Mouse (Mus musculus) embryonic facial prominence, embryonic 10.5 days (tissue): ENCODE results near the gene Cars2. TPM values are rescaled to one million over a fixed set of nuclear protein-coding genes. Genes with fewer than 3 reads are reported as not detected.
"Not testable (repeated sequence)": the region's sequence is repeated elsewhere in the genome, so short reads cannot be mapped to it uniquely, and the experiment has no call there.

Experiments used
- DNase-seq: peaks from one replicate; pipeline ENCODE4 v3.0.0-alpha.2; 2017; ENCODE audit warnings: low spot score
- H3K27ac ChIP-seq: fragments of 300-500 bp; sonication (generic); replicated peaks from 2 replicates; pipeline ENCODE4 v1.5.1; 2016; ENCODE audit warnings: mild to moderate bottlenecking
- H3K27me3 ChIP-seq: fragments of 300-500 bp; sonication (generic); replicated peaks from 2 replicates; pipeline ENCODE4 v1.6.1; 2016; ENCODE audit warnings: low read depth, mild to moderate bottlenecking; ENCODE audit not compliant: poor library complexity, severe bottlenecking
- H3K36me3 ChIP-seq: fragments of 300-500 bp; sonication (generic); replicated peaks from 2 replicates; pipeline ENCODE4 v1.6.1; 2016; ENCODE audit warnings: mild to moderate bottlenecking, moderate library complexity
- H3K4me1 ChIP-seq: fragments of 300-500 bp; sonication (generic); 2 replicates; pipeline ENCODE4 v1.6.1; 2016
- H3K4me3 ChIP-seq: fragments of 300-500 bp; sonication (generic); 2 replicates; pipeline ENCODE4 v1.5.1; 2016; ENCODE audit warnings: mild to moderate bottlenecking, moderate library complexity
- H3K9me3 ChIP-seq: fragments of 300-500 bp; sonication (generic); 2 replicates; pipeline ENCODE4 v1.6.1; 2016; ENCODE audit warnings: mild to moderate bottlenecking
- WGBS: fragments of 180-500 bp; shearing (Covaris S2); methylation state at CpG from one replicate; pipeline ENCODE4 v1.1.7; 2016; 5-methylcytosine and 5-hydroxymethylcytosine counted together
- polyA plus RNA-seq: library from polyadenylated mRNA; unstranded; fragments of >200 nt; fragmentation: Nextera tagmentation; extraction: Ambion mirVana; gene quantifications from 2 replicates; pipeline ENCODE4 v1.2.1, GENCODE M21; 2016

Cars2 gene
- polyA plus RNA-seq, 1 experiment from 2014 or later, result 17.9 TPM

- Histone ChIP-seq H3K4me1 (peaks cover 33% of the 10 kb centered on the region), H3K4me3 (no peak overlapping the region), H3K9me3 (no peaks in the 10 kb centered on the region), H3K27ac (no peak overlapping the region), H3K36me3 (peaks cover 1% of the 10 kb centered on the region; the same call in 1 of the 2 replicates), H3K27me3 (0 out of 2 replicates have a peak, but pooled peaks cover 4% of the 10 kb centered on the region)
- WGBS, result 79% methylated on average over 10 of the region's 10 CpGs
- no peak for DNase-seq
Measured at GRCm38 (mm10) chr8:11552390-11552789, 1.8 kb upstream of the Cars2 start.

- not testable (repeated sequence) for DNase-seq, H3K27me3 ChIP-seq, H3K4me3 ChIP-seq, H3K27ac ChIP-seq, H3K36me3 ChIP-seq, H3K9me3 ChIP-seq
- peaks cover 33% of the 10 kb centered on the region for H3K4me1 ChIP-seq
- 87% methylated on average over 4 of the region's 4 CpGs for WGBS
Measured at GRCm38 (mm10) chr8:11551497-11551896, 914 bp upstream of the Cars2 start.

- Histone ChIP-seq H3K4me1 (peaks cover 30% of the 10 kb centered on the region), H3K9me3 (no peaks in the 10 kb centered on the region), H3K27ac (peak overlapping the region; percentile 91; the same call in 1 of the 2 replicates), H3K36me3 (peaks cover 23% of the 10 kb centered on the region), H3K4me3 (peak overlapping the region; percentile 85), H3K27me3 (0 out of 2 replicates have a peak, but pooled peaks cover 4% of the 10 kb centered on the region)
- peak; percentile 60 for DNase-seq
- 23% methylated on average over 7 of the region's 7 CpGs for WGBS
Measured at GRCm38 (mm10) chr8:11549706-11550105, 877 bp downstream of the Cars2 start.

GRCm38 (mm10) chr8:11547063-11547462 lies 3.5 kb downstream of the Cars2 start:
- Histone ChIP-seq H3K4me1 (peaks cover 18% of the 10 kb centered on the region), H3K4me3 (no peak overlapping the region), H3K36me3 (peaks cover 42% of the 10 kb centered on the region), H3K27me3 (0 out of 2 replicates have a peak, but pooled peaks cover 2% of the 10 kb centered on the region), H3K27ac (no peak overlapping the region), H3K9me3 (no peaks in the 10 kb centered on the region)
- 63% methylated on average over 6 of the region's 6 CpGs for WGBS
- DNase-seq, result peak; percentile 19

GRCm38 (mm10) chr8:11544386-11544785 lies 6.2 kb downstream of the Cars2 start:
- no peaks in the 10 kb centered on the region for H3K4me1 ChIP-seq
- H3K4me3 ChIP-seq, result no peak overlapping the region

GRCm38 (mm10) chr8:11542866-11543265 lies 7.7 kb downstream of the Cars2 start:
- Histone ChIP-seq H3K36me3 (peaks cover 75% of the 10 kb centered on the region), H3K4me3 (no peak overlapping the region), H3K27ac (no peak overlapping the region), H3K9me3 (no peaks in the 10 kb centered on the region), H3K4me1 (no peaks in the 10 kb centered on the region), H3K27me3 (no peaks in the 10 kb centered on the region)
- DNase-seq, result no peak
- WGBS, result 83% methylated on average over 4 of the region's 4 CpGs

More at GRCm38 (mm10) chr8:11544386-11544785, 6.2 kb downstream of the Cars2 start:
- Histone ChIP-seq H3K27ac (no peak overlapping the region), H3K27me3 (no peaks in the 10 kb centered on the region), H3K36me3 (peaks cover 68% of the 10 kb centered on the region), H3K9me3 (no peaks in the 10 kb centered on the region)
- 44% methylated on average over 3 of the region's 3 CpGs for WGBS
- DNase-seq, result peak; percentile 50

- Histone ChIP-seq H3K27ac (no peak overlapping the region), H3K4me1 (no peaks in the 10 kb centered on the region), H3K4me3 (no peak overlapping the region), H3K27me3 (no peaks in the 10 kb centered on the region), H3K36me3 (peaks cover 74% of the 10 kb centered on the region), H3K9me3 (no peaks in the 10 kb centered on the region)
- DNase-seq, result no peak
- 92% methylated on average over 12 of the region's 12 CpGs for whole genome bisulfite sequencing
Measured at GRCm38 (mm10) chr8:11542031-11542430, 8.6 kb downstream of the Cars2 start.

GRCm38 (mm10) chr8:11540182-11540581 lies 10.4 kb downstream of the Cars2 start:
- Histone ChIP-seq H3K27ac (no peak overlapping the region), H3K36me3 (peaks cover 69% of the 10 kb centered on the region), H3K4me3 (no peak overlapping the region), H3K27me3 (no peaks in the 10 kb centered on the region), H3K4me1 (no peaks in the 10 kb centered on the region), H3K9me3 (no peaks in the 10 kb centered on the region)
- no peak for DNase-seq
- 92% methylated on average over 8 of the region's 8 CpGs for whole genome bisulfite sequencing

- Histone ChIP-seq H3K27ac (no peak overlapping the region), H3K36me3 (peaks cover 66% of the 10 kb centered on the region), H3K9me3 (no peaks in the 10 kb centered on the region), H3K4me1 (0 out of 2 replicates have a peak, but pooled peaks cover 7% of the 10 kb centered on the region), H3K4me3 (no peak overlapping the region), H3K27me3 (no peaks in the 10 kb centered on the region)
- no peak for DNase-seq
- WGBS, result 94% methylated on average over 4 of the region's 4 CpGs
Measured at GRCm38 (mm10) chr8:11539049-11539448, 11.5 kb downstream of the Cars2 start.

GRCm38 (mm10) chr8:11534494-11534893 lies 16.1 kb downstream of the Cars2 start:
- H3K27ac ChIP-seq, result no peak overlapping the region
- H3K36me3 ChIP-seq, result peaks cover 65% of the 10 kb centered on the region
- H3K27me3 ChIP-seq, result no peaks in the 10 kb centered on the region
- H3K9me3 ChIP-seq, result peaks cover 5% of the 10 kb centered on the region; the same call in 1 of the 2 replicates
- H3K4me3 ChIP-seq, result no peak overlapping the region
- 33% methylated on average over 9 of the region's 9 CpGs for WGBS
- H3K4me1 ChIP-seq, result 0 out of 2 replicates have a peak, but pooled peaks cover 7% of the 10 kb centered on the region
- DNase-seq, result no peak

GRCm38 (mm10) chr8:11530849-11531248 lies 19.7 kb downstream of the Cars2 start:
- Histone ChIP-seq H3K27ac (no peak overlapping the region), H3K9me3 (peaks cover 5% of the 10 kb centered on the region; the same call in 1 of the 2 replicates), H3K27me3 (no peaks in the 10 kb centered on the region), H3K36me3 (peaks cover 61% of the 10 kb centered on the region), H3K4me1 (0 out of 2 replicates have a peak, but pooled peaks cover 7% of the 10 kb centered on the region), H3K4me3 (no peak overlapping the region)
- 73% methylated on average over 4 of the region's 4 CpGs for WGBS
- DNase-seq, result no peak

- Histone ChIP-seq H3K36me3 (peaks cover 55% of the 10 kb centered on the region), H3K4me1 (0 out of 2 replicates have a peak, but pooled peaks cover 7% of the 10 kb centered on the region), H3K4me3 (no peak overlapping the region), H3K9me3 (peaks cover 5% of the 10 kb centered on the region; the same call in 1 of the 2 replicates), H3K27ac (no peak overlapping the region), H3K27me3 (no peaks in the 10 kb centered on the region)
- 77% methylated on average over 18 of the region's 18 CpGs for WGBS
- DNase-seq, result no peak
Measured at GRCm38 (mm10) chr8:11530155-11530770, 20.3 kb downstream of the Cars2 start.

GRCm38 (mm10) chr8:11523331-11523730 lies 27.3 kb downstream of the Cars2 start:
- H3K36me3 ChIP-seq, result peaks cover 34% of the 10 kb centered on the region
- H3K4me3 ChIP-seq, result no peak overlapping the region
- H3K27me3 ChIP-seq, result no peaks in the 10 kb centered on the region
- no peaks in the 10 kb centered on the region for H3K9me3 ChIP-seq
- 86% methylated on average over 3 of the region's 3 CpGs for WGBS
- no peaks in the 10 kb centered on the region; the same call in 1 of the 2 replicates for H3K4me1 ChIP-seq
- no peak for DNase-seq
- no peak overlapping the region for H3K27ac ChIP-seq
